Mouse (Mus musculus): Measurements from ENCODE around the gene Il17re.

- TF ChIP-seq MAFK (IDR thresholded peaks at IDR 0.05; ENCODE audit: insufficient read depth, low read depth, low read length) (no peak), HCFC1 (IDR thresholded peaks at IDR 0.05; ENCODE audit: borderline replicate concordance, insufficient read depth, low read length) (no peak)
These were observed 28.3 kb upstream of the Il17re start for GRCm38 (mm10) chr6:113429965-113430364.
